Mouse (Mus musculus): ENCODE measurements around the gene Tram2.

Gene Tram2

DNA sequence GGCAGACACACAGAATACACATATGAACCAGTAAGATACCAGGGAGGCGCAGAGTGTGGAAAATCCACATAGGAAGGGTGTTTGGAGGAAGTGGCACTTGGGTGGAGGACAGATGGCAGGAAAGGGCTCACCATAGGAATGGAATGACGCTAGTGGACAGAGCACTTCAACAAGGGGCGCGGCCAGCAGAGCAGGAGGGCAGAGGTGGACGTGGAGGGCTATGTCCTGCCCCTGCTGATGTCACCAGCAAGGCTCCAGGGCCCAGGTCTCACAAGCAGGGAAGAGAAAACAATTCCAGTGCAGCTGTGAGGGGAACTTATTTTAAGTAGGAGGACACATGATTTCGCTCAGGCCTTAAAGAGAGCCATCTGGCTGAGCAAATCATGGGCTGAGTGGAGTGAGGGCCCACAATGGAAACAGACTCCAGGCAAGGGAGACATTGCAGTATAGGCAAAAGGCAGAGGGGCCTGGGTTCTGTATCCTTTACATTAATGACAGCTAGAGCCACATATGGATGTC lies 68.7 kb downstream of the Tram2 start:
- DNase-seq (ENCODE audit: low read depth): no peak

GRCm38 (mm10) chr1:21008891-21009290 lies 70.1 kb downstream of the Tram2 start:
- DNase-seq (ENCODE audit: low read depth): peak; percentile 52

- DNase-seq (ENCODE audit: low read depth): no peak
Measured at GRCm38 (mm10) chr1:21007941-21008701, 70.9 kb downstream of the Tram2 start.

GRCm38 (mm10) chr1:21006775-21007174 lies 72.3 kb downstream of the Tram2 start:
- DNase-seq (ENCODE audit: low read depth): no peak

- DNase-seq (ENCODE audit: low read depth): no peak
Measured at GRCm38 (mm10) chr1:21004596-21004995, 74.4 kb downstream of the Tram2 start.

DNA sequence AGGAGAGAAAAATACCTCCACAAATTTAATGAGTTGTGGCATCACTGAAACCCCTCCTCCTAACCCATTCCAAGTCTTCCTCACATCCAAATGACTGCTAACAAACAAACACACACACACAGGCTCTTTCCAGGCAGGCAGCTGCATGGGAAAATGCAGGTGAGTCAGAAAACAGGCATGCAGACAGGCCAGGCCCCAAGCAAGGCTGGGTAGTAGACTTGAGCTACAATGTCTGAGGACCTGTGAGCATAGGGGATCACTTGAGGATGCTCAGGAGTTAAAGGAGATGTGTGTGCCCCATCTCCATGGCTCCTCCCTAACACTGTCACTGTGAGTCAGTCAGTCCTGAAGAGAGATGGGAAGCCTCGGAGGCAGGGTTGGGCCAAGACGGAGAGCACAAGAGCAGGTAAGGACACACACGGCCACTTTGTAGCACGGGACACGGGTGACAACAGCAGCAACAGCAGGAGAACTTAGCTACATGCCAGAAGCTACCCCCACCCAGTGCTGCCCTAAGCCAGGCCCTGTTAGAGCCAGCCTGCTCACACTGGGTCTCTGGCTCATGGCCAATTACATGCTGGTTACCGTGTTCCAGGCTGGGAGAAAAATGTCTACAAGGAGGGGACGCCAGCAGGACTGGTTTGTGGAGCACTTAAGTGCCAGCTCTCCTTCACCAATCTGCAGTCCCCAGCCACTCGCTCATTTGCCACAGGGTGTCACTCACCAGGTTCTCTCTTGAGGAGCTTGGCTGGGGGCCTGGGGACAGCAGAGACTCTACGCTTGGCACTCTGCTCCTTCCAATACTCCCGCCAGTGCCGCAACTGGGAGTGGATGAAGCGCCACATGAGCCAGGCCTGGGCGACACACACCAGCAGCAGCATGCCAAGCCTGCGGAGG lies 76.5 kb downstream of the Tram2 start:
- no peak for DNase-seq (ENCODE audit: low read depth)

DNA sequence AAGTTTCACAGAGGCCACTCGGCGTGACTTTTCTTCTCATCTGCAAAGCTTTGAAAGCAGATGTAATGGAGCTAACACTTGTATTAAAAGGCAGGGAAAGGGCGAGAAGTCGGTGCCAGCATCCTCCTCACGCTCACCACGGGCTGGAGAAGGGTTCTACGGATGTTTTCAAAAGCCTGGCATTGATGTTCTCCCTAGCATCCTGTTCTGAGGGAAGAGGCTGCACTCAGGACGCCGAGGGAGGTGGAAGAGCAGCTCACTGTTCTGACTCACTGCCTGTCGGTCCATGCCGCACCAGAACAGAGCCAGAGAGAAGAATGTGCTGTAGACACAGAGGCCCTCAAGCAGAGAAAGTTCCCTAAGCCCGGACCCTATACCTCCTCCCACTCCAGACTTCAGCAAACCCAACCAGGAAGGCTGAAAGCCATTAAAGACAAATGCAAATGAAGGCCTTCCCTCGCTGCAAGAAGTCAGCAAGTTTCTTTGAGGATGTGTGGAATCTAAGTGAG lies 81.1 kb downstream of the Tram2 start:
- no peak for DNase-seq (ENCODE audit: low read depth)

GRCm38 (mm10) chr1:20997328-20997689 lies 81.7 kb downstream of the Tram2 start:
- DNase-seq (ENCODE audit: low read depth): no peak

DNA sequence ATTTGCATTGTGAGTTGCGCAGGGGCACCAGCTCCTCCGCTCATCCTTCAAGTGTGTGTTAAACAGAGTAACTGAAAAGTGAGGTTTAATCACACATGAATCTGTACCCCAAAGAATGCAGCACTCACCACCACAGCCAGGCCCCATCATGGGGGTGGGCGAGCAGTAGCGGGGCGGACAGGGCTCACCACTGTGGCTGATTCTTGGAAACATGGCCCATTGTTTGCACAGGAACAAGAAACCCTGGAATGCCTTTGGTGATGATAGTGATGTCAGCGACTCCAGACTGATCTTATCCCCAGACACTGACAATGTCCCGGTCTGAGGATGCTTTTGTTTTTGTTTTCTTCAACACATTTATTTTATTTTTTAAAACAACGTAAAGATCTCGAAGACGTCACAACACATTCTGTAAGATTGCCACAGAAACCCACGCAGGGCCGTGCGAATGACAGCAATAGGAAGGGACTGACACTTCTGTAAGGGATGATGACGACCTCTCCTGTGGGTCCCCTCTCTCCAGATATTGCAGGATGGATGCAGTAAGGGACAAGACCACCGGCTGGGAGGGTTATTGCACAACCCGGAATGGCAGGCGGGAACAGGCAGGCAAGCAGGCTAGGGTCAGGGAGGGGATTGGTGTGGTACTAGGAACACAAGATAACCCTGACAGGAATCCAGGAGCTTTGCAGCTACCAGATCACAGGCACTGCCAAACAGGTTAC lies 82.3 kb downstream of the Tram2 start:
- DNase-seq (ENCODE audit: low read depth): no peak

GRCm38 (mm10) chr1:20995331-20995986 lies 83.6 kb downstream of the Tram2 start:
- DNase-seq (ENCODE audit: low read depth): peak; percentile 68

DNA sequence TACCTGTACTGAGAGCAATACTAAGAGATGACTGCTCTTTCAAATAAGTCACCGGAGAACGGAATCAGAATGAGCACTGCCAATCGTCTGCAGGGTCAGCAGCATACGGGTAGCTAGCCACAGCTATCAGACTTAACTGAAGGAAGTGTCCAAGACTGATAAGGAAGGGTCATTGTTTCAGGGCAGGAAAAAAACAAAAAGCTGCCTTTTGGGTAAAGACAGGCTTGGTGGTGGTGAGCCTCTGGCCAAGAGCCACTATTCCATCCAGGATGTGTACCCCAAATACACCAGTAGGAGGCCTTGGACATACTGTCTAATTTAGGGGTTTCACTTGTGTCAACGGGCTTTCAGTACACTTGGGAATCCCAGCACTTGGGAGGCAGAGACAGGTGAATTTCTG lies 84.7 kb downstream of the Tram2 start:
- DNase-seq (ENCODE audit: low read depth): peak; percentile 87

DNA sequence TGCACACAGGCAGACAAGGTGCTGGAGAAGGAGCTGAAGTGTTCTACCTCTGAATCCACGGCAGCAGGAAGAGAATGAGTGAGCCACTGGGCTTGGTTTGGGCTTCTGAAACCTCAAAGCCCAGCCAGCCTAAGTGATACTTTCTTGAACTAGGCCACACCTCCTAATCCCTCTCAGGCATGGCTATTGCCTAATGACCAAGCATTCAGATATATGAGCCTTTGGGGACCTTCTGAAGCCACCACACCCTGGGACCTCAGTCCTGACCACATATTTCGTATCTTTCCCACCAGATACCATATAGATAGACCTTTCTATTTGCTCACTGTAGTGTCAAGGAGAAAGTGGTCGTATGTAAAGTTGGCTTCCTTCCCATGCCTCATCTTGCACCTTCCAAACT lies 85.3 kb downstream of the Tram2 start:
- peak; percentile 88 for DNase-seq (ENCODE audit: low read depth)

GRCm38 (mm10) chr1:20989461-20990083 lies 89.5 kb downstream of the Tram2 start:
- peak; percentile 75 for DNase-seq (ENCODE audit: low read depth)

DNA sequence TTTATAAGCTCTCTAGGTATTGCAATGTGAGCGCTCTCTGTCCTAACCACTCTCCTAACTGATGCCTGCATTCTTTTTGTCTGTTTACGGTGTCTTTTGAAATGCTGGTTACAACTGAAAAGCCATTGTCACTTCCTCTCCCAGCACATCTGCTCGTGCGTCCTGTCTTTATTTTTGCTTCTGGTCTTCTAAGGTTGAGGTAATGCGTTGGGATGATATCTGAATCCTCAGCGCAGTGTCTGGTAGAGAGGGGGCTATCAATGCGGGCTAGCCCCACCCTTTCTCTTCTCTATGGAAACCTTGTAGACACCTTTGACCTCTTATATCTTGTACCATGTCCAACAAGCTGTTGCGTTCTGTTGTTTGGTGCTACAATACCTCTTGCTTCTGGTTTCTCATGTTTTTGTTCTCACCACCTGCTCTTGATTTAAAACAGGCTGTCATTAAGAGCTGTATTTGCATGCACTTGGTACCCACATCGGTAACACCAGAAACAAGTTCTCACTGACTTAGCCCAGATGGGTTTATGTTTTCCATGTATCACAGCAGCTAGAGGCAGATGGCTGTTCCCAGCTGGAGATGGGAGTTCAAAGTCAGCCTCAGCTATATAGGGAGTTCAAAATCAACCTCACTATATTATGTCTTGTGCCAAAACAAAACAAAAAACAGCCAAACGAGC lies 92.5 kb downstream of the Tram2 start:
- DNase-seq (ENCODE audit: low read depth): peak; percentile 17

GRCm38 (mm10) chr1:20984582-20984981 lies 94.4 kb downstream of the Tram2 start:
- no peak for DNase-seq (ENCODE audit: low read depth)

DNA sequence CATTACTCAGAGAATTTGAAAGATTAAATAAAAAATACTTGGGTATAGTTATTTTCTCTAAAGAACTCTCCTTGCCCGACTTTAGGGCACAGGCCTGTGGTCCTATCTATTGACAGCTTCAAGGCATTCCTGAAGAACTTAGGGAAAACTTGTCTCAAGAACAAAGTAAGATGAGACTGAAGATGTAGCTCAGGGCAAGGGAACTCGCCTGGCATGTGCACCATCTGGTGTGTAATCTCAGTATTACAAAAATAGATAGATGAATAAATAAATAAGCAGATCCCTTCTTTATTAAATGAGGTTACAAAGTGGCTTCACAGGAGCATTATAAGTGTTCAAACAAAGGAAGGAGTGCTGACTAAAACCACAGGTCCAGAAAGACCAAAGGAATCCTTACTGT lies 94.9 kb downstream of the Tram2 start:
- no peak for DNase-seq (ENCODE audit: low read depth)

DNA sequence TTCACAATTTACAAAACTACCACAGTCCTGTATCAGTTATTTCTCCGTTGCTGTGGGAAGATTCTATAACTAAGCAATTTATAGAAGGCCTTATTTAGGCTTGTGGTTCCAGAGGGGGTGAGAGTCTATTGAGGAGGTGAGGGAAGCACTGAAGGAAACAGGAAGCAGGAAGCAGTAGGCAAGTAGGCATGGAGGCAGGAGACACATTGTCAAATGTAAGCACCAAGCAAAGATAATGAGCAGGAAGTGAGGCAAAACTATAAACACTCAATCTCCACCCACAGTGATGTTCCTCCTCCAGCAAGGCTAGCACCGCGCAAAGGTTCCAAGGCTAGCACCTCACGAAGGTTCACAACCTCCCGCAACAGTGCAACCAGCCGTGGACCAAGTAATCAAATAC lies 97.3 kb downstream of the Tram2 start:
- no peak for DNase-seq (ENCODE audit: low read depth)

GRCm38 (mm10) chr1:20980553-20980952 lies 98.5 kb downstream of the Tram2 start:
- DNase-seq (ENCODE audit: low read depth): no peak

DNA sequence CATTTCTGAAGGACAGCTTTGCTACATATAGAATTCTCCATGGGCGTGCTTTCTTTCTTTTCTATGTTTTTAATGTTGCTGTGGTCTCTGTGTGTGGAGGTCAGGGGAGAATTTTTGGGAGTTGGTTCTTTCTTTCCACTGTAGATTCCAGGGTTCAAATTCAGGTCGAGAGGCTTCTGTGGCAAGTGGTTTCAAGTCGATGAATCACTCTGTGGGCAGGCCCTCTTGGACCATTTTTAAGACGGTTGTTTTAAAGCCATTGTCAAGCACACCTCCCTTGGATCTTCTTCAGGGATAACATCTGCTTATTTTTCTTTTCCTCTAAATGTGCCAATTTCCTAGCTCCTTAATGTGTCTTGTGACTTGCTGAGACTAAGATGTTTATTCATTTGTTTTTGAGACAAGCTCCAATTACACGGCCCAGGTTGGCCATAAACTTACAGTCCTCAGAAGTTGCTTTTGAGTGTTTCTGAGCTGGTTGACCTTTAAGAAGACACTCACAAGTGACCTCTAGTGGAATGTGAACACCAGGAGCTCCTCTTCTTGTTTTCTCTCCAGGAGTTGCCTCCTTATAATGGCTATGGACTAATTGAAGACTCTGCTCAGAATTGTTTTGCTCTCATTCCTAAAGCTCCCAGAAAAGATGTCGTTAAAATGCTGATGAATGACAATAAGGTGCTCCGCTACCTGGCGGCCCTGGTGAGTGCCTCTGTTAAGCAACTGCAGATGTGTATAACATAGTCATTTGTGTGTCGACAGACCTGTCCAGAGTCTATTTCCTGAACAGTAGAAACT lies 104.5 kb downstream of the Tram2 start:
- peak; percentile 39 for DNase-seq (ENCODE audit: low read depth)

DNA sequence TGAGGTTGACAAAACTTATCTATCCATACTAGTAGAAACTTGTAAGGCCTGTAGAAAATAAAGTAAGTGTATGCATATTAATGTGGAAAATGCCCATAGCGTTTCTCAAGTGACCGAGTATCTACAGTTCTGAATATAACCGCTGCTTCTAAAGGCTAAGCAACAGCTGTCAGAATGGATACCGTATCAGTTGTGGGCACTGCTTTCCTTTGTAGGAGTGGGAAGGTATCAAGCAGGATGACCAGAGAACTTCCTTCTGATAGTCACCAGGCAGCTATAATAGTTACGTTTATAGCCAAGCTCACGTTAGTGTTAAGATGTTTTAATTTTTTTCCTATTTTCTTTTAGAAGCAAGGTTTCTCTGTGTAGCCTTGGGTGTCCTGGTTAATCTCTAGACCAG lies 105.6 kb downstream of the Tram2 start:
- no peak for DNase-seq (ENCODE audit: low read depth)
